Mouse (Mus musculus) neural tube, embryonic 14.5 days (tissue): ENCODE measurements around the gene Ctnna2. TPM values are rescaled to one million over a fixed set of nuclear protein-coding genes. Genes with fewer than 3 reads are reported as not detected.

ENCODE experiments used
- ATAC-seq: fragments of 200-750 bp; cut with Nextera tagmentation; 2 replicates; pipeline ENCODE4 v1.8.0; 2017; ENCODE audit warnings: low read depth, mild to moderate bottlenecking, moderate TSS enrichment, moderate library complexity
- H3K27ac ChIP-seq: fragments of 300-500 bp; sonication (generic); 2 replicates; pipeline ENCODE4 v1.5.1; 2014; ENCODE audit warnings: low read depth, mild to moderate bottlenecking, control low read depth, low read length, moderate library complexity, mixed read lengths
- H3K27me3 ChIP-seq: fragments of 300-500 bp; sonication (generic); 2 replicates; pipeline ENCODE4 v1.6.1; 2014; ENCODE audit warnings: low read length; ENCODE audit not compliant: control insufficient read depth, insufficient read depth
- H3K36me3 ChIP-seq: fragments of 300-500 bp; sonication (generic); 2 replicates; pipeline ENCODE4 v1.6.1; 2014; ENCODE audit warnings: low read length, mixed read lengths; ENCODE audit not compliant: control insufficient read depth, insufficient read depth
- H3K4me1 ChIP-seq: fragments of 300-500 bp; sonication (generic); 2 replicates; pipeline ENCODE4 v1.6.1; 2014; ENCODE audit warnings: low read length; ENCODE audit not compliant: control insufficient read depth, insufficient read depth
- H3K4me2 ChIP-seq: fragments of 300-500 bp; sonication (generic); 2 replicates; pipeline ENCODE4 v1.6.1; 2014; ENCODE audit warnings: mild to moderate bottlenecking, low read depth, low read length, control low read depth
- H3K4me3 ChIP-seq: fragments of 300-500 bp; sonication (generic); 2 replicates; pipeline ENCODE4 v1.5.1; 2014; ENCODE audit warnings: low read depth, low read length, control low read depth, mixed read lengths
- H3K9ac ChIP-seq: fragments of 300-500 bp; sonication (generic); replicated peaks from 2 replicates; pipeline ENCODE4 v1.6.1; 2014; ENCODE audit warnings: low read depth, mild to moderate bottlenecking, control low read depth, low read length, mixed read lengths
- H3K9me3 ChIP-seq: fragments of 300-500 bp; sonication (generic); 2 replicates; pipeline ENCODE4 v1.6.1; 2016; ENCODE audit warnings: low read length; ENCODE audit not compliant: control insufficient read depth
- WGBS: fragments of 180-500 bp; shearing (Covaris S2); extraction: QIAGEN DNeasy Blood & Tissue Kit; methylation state at CpG from one replicate; pipeline ENCODE4 v1.1.7; 2014; 5-methylcytosine and 5-hydroxymethylcytosine counted together
- polyA plus RNA-seq: library from polyadenylated mRNA; unstranded; fragments of >200 nt; fragmentation: Nextera tagmentation; extraction: Ambion mirVana; gene quantifications from 2 replicates; pipeline ENCODE4 v1.2.1, GENCODE M21; 2014

Gene Ctnna2
- 108 and 150 TPM in 2 replicates for polyA plus RNA-seq

DNA sequence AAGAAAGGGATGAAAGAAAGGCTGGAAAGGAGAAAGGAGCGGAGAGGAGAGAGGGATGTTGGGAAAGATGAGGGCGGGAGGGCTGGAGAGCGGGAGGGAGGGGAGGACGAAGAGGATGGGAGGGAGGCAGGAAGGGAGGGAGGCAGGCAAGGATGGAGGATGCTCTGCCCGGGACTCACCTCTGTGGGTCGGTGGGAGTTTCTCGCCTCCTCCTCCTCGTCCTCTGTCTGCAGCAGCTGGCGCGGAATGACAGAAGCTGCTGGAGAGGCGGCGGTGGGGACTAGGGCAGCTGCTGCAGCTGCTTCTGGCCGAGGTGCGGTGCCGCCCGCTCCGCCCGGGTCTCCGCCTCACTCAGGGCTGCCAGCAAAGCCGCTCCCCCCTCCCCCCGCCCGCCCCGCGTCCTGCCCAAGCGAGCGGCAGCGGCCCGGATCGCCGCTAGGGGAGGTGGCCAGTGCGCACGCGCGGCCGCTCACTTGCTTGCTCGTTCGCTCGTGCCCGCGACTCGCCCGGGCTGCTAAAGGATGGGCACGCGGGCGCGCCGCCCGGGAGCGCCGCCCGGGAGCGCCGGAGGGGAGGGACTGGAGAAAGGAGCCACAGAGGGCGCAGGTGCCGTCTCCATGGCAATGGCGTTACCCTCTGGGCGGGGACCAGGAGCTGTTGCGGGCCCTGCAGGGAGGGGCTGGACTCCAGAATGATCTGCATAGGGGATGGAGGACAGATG lies at the start of gene Ctnna2:
TSS of gene Ctnna2 (minus strand) at position 459 of the 721 bp plus-strand sequence.
- peaks cover 9% of the 10 kb centered on the region for H3K4me1 ChIP-seq

DNA sequence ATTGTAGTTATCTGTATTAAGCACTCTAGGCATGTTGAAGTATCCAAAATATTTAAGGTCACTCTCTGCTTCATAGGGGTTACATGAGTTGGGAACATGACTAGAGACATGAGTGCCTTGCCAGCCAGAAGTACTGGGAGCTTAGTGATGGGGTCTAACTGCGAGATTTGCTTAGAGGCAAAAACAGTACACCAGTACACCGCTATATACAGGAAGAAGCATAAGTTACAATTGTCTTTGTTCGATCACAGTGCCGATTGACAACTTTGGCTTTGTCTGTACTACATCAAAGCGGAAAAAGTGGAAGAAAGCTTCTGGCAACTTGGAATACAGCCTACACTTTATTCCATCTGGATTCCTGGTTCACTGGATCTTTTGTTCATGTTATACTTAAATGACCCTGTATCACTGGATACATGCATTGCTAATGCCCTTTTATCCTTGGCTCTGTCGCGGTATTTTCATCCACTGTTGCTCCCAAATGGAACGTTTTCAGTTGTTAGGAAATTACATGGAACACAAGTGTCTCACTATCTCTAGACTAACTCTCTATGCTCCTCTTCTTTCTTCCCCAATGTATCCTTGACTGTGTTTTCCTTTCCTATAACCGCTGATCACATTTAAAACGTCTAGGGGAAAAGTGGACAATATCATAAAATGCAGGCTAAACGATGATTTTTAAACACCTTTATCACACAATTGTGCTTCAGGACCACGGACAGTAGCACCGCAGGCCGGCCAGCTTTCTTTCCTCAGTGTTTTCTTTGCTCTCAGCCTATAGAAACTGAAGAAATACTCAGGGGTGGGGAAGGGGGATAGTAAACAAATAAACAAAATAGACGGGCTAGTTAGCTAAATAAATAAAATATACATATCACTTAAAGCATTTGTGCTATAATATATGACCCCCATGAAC lies 896 bp upstream of the Ctnna2 start:
- Histone ChIP-seq H3K4me1 (peaks cover 9% of the 10 kb centered on the region), H3K4me2 (peak overlapping the region; percentile 53), H3K27ac (peak overlapping the region; percentile 94; the same call in 1 of the 2 replicates), H3K36me3 (no peaks in the 10 kb centered on the region), H3K9ac (peak overlapping the region; percentile 77; the same call in 1 of the 2 replicates), H3K4me3 (peak overlapping the region; percentile 66), H3K9me3 (no peaks in the 10 kb centered on the region), H3K27me3 (no peaks in the 10 kb centered on the region)
- peak; percentile 2 for ATAC-seq
- WGBS = 6% methylated on average over 15 of the region's 15 CpGs

More for the DNA sequence above, at the start of gene Ctnna2:
- Histone ChIP-seq H3K9ac (peak within 1 kb of the TSS; percentile 77), H3K4me3 (peak within 1 kb of the TSS; percentile 66), H3K36me3 (no peaks in the 10 kb centered on the region), H3K9me3 (no peaks in the 10 kb centered on the region), H3K27ac (peak within 1 kb of the TSS; percentile 94), H3K4me2 (peak within 1 kb of the TSS; percentile 53), H3K27me3 (no peaks in the 10 kb centered on the region)
- ATAC-seq = peak; percentile 96
- WGBS = under 1% methylated on average over 36 of the region's 58 CpGs

DNA sequence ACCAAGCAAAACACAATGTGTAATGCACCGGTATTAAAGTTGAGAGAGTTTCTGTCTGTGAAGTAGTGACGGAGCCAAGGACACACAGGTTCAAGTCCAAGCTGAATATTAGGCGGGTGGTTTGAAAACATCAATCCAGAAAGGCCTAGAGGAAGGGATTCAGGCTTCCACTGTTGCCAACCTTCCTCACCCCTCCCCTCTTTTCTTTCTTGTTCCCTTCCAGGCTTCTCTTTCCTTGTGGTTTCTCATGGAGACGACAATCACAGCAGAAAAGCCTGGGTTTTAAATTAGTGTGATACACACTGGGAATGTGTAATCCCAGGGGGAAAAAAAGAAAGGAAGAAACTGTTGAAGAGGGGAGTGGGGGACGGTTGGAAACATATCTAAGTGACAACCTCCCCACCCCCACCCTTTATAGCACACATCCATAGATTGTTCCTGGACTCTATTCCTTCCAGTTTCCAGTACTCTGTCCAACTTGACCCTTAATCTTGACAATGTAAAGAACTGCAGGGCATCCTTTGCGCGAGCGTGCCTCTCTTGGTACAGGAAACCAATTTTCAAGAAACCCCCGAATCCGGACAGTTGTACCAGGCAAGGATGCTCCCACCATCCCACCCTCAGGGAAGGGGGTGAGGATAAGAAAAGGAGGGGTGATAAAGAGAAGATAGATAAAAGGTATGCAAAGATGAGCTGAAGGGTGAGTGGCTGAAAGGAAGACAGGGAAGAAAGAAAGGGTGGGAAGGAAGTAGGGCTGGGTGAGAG lies 841 bp downstream of the Ctnna2 start:
- Histone ChIP-seq H3K9me3 (no peaks in the 10 kb centered on the region), H3K4me1 (peaks cover 9% of the 10 kb centered on the region), H3K27me3 (no peaks in the 10 kb centered on the region), H3K4me2 (peak overlapping the region; percentile 53), H3K27ac (peak overlapping the region; percentile 94), H3K9ac (peak overlapping the region; percentile 77), H3K4me3 (peak overlapping the region; percentile 66), H3K36me3 (no peaks in the 10 kb centered on the region)
- peak; percentile 24 for ATAC-seq
- 10% methylated on average over 10 of the region's 10 CpGs for WGBS

GRCm38 (mm10) chr6:77970545-77971242 lies 8.8 kb downstream of the Ctnna2 start:
- H3K27me3 ChIP-seq = no peaks in the 10 kb centered on the region
- 0 out of 2 replicates have a peak, but pooled peaks cover 7% of the 10 kb centered on the region for H3K4me1 ChIP-seq
- H3K4me3 ChIP-seq = no peak overlapping the region
- H3K9ac ChIP-seq = no peak overlapping the region
- H3K27ac ChIP-seq = 0 out of 2 replicates have a peak overlapping the region, but pooled peaks have one; percentile 2
- 0 out of 2 replicates have a peak, but pooled peaks have one; percentile 46 for ATAC-seq
- 59% methylated on average over 10 of the region's 10 CpGs for WGBS
- H3K4me2 ChIP-seq = no peak overlapping the region
- H3K9me3 ChIP-seq = no peaks in the 10 kb centered on the region
- no peaks in the 10 kb centered on the region for H3K36me3 ChIP-seq

- Histone ChIP-seq H3K27me3 (no peaks in the 10 kb centered on the region), H3K36me3 (no peaks in the 10 kb centered on the region), H3K27ac (no peak overlapping the region), H3K9me3 (no peaks in the 10 kb centered on the region), H3K4me1 (0 out of 2 replicates have a peak, but pooled peaks cover 7% of the 10 kb centered on the region), H3K4me2 (no peak overlapping the region), H3K4me3 (no peak overlapping the region), H3K9ac (no peak overlapping the region)
- WGBS = 35% methylated on average over 4 of the region's 4 CpGs
- peak; percentile 34; the same call in 1 of the 2 replicates for ATAC-seq
Observed at GRCm38 (mm10) chr6:77969774-77970173, 9.7 kb downstream of the Ctnna2 start.

DNA sequence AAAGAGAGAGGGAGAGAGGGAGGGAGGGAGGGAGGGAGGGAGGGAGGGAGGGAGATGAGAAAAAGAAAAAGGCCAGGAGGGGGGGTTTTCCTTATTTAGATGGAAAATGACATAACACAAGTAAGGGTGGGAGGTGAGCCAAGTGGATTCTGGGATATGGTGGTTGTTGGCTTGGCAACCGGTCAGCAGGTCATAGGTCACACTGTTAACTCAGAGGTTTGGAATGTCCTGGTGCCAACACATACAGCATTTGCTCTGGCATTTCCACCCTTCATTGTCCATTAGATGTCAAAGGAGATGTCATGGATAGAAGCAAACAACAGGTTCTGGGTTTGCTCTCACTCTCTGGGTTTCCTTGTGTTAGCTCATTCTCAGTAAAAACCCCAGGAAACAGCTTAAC lies 17.5 kb downstream of the Ctnna2 start:
- no peaks in the 10 kb centered on the region for H3K4me1 ChIP-seq
- no peak overlapping the region for H3K4me3 ChIP-seq
- no peaks in the 10 kb centered on the region for H3K36me3 ChIP-seq
- H3K27ac ChIP-seq = no peak overlapping the region
- H3K9ac ChIP-seq = no peak overlapping the region
- no peak for ATAC-seq
- H3K9me3 ChIP-seq = no peaks in the 10 kb centered on the region
- H3K27me3 ChIP-seq = no peaks in the 10 kb centered on the region
- no peak overlapping the region for H3K4me2 ChIP-seq
- 78% methylated on average over 1 of the region's 1 CpGs for WGBS

- no peak overlapping the region for H3K9ac ChIP-seq
- no peaks in the 10 kb centered on the region for H3K4me1 ChIP-seq
- H3K36me3 ChIP-seq = no peaks in the 10 kb centered on the region
- no peaks in the 10 kb centered on the region for H3K27me3 ChIP-seq
- ATAC-seq = no peak
- H3K4me2 ChIP-seq = no peak overlapping the region
- no peaks in the 10 kb centered on the region for H3K9me3 ChIP-seq
- no peak overlapping the region for H3K4me3 ChIP-seq
- 74% methylated on average over 4 of the region's 4 CpGs for WGBS
- no peak overlapping the region for H3K27ac ChIP-seq
Observed at GRCm38 (mm10) chr6:77951276-77951675, 28.2 kb downstream of the Ctnna2 start.

DNA sequence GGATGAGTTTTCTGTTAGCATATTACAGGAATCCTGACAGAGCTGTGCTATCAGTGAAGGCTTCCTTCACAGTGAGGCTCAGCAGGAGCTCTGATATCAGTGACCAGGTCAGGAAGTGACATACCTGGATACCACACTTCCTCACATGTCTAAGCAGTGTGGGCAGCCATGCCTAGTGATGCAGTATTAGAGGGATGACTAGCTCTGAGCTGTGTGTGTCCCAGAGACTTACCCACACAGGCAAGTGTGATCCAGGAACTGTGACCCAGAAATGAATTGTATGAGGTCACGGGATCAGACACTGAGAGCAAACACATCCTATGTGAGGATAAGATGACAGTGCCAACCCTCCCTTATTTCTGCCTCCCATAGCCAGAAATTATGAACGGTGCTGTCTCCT lies 28.8 kb downstream of the Ctnna2 start:
- no peak overlapping the region for H3K9ac ChIP-seq
- H3K4me1 ChIP-seq = no peaks in the 10 kb centered on the region
- no peak overlapping the region for H3K4me2 ChIP-seq
- 98% methylated on average over 2 of the region's 2 CpGs for WGBS
- no peak overlapping the region for H3K27ac ChIP-seq
- H3K4me3 ChIP-seq = no peak overlapping the region
- no peaks in the 10 kb centered on the region for H3K9me3 ChIP-seq
- H3K27me3 ChIP-seq = no peaks in the 10 kb centered on the region
- no peaks in the 10 kb centered on the region for H3K36me3 ChIP-seq
- no peak for ATAC-seq
